Mouse (Mus musculus) heart, postnatal 0 days (tissue): ENCODE results near the gene Prmt9. TPM values are rescaled to one million over a fixed set of nuclear protein-coding genes. Genes with fewer than 3 reads are reported as not detected.

Experiments used
- ATAC-seq: fragments of 200-750 bp; cut with Nextera tagmentation; 2 replicates; pipeline ENCODE4 v1.8.0; 2017; ENCODE audit warnings: low read depth, moderate number of reproducible peaks, moderate library complexity; ENCODE audit not compliant: insufficient read depth
- DNase-seq: peaks from one replicate; pipeline ENCODE4 v3.0.0-alpha.2; 2016; ENCODE audit warnings: low spot score
- H3K27ac ChIP-seq: fragments of 300-500 bp; sonication (generic); 2 replicates; pipeline ENCODE4 v1.5.1; 2014; ENCODE audit warnings: low read depth, mild to moderate bottlenecking
- H3K27me3 ChIP-seq: fragments of 300-500 bp; sonication (generic); 2 replicates; pipeline ENCODE4 v1.6.1; 2014; ENCODE audit warnings: low read length, mixed read lengths; ENCODE audit not compliant: control insufficient read depth, insufficient read depth
- H3K36me3 ChIP-seq: fragments of 300-500 bp; sonication (generic); replicated peaks from 2 replicates; pipeline ENCODE4 v1.6.1; 2014; ENCODE audit warnings: low read length, mixed read lengths; ENCODE audit not compliant: control insufficient read depth, insufficient read depth
- H3K4me1 ChIP-seq: fragments of 300-500 bp; sonication (generic); 2 replicates; pipeline ENCODE4 v1.6.1; 2014; ENCODE audit warnings: antibody characterized with exemption; ENCODE audit not compliant: control insufficient read depth, insufficient read depth
- H3K4me2 ChIP-seq: fragments of 300-500 bp; sonication (generic); 2 replicates; pipeline ENCODE4 v1.6.1; 2014; ENCODE audit warnings: low read depth, mild to moderate bottlenecking, low read length, moderate library complexity
- H3K4me3 ChIP-seq: fragments of 300-500 bp; sonication (generic); 2 replicates; pipeline ENCODE4 v1.5.1; 2014; ENCODE audit warnings: low read depth, low read length
- H3K9ac ChIP-seq: fragments of 300-500 bp; sonication (generic); replicated peaks from 2 replicates; pipeline ENCODE4 v1.6.1; 2014; ENCODE audit warnings: low read depth, low read length, mixed read lengths
- H3K9me3 ChIP-seq: fragments of 300-500 bp; sonication (generic); replicated peaks from 2 replicates; pipeline ENCODE4 v1.6.1; 2016; ENCODE audit warnings: low read length; ENCODE audit not compliant: control insufficient read depth
- CTCF ChIP-seq: IDR thresholded peaks from 2 replicates; pipeline ENCODE4 v1.5.1; 2016; ENCODE audit warnings: antibody characterized with exemption, control low read depth, low read depth
- EP300 ChIP-seq: IDR thresholded peaks from 2 replicates; pipeline ENCODE4 v1.6.1; 2016; ENCODE audit warnings: antibody characterized with exemption, low read depth
- WGBS: fragments of 180-500 bp; shearing (Covaris S2); extraction: QIAGEN DNeasy Blood & Tissue Kit; methylation state at CpG from one replicate; pipeline ENCODE4 v1.1.7; 2014; 5-methylcytosine and 5-hydroxymethylcytosine counted together
- polyA plus RNA-seq: library from polyadenylated mRNA; unstranded; fragments of >200 nt; fragmentation: Nextera tagmentation; extraction: Ambion mirVana; gene quantifications from 2 replicates; pipeline ENCODE4 v1.2.1, GENCODE M21; 2015
- total RNA-seq: library from RNA; depleted of rRNA; stranded (reverse); fragments of >200 nt; gene quantifications from 2 replicates; pipeline ENCODE4 v1.2.3, GENCODE M21; 2014; ENCODE audit warnings: low replicate concordance

The Prmt9 gene
- total and polyA plus RNA-seq, 2 experiments from 2014 or later: 14.9 to 15.1 TPM

DNA sequence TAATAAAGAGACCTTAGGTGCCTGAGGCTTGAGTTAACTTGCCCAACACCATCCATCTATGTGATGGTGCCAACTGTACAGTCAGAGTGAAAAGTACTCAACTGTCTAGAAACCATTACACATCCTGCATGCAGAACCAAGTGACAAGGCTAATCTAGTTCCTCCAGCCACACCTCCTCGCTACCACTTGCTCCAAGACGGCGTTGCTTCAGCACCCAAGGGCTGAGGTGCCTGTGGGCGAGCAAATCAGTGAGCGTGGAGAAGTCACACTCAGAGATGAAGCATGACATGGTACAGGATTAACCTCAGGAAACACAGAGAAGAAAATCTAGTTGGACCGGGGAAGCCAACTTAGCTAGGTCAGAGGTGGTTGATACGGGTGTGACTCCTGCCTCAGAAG, 40.2 kb upstream of the Prmt9 start:
- Histone ChIP-seq H3K36me3 (no peaks in the 10 kb centered on the region), H3K4me3 (no peak overlapping the region), H3K4me2 (no peak overlapping the region), H3K27ac (no peak overlapping the region), H3K27me3 (no peaks in the 10 kb centered on the region), H3K9ac (no peak overlapping the region), H3K9me3 (no peaks in the 10 kb centered on the region), H3K4me1 (peaks cover 15% of the 10 kb centered on the region)
- TF ChIP-seq EP300 (no peak), CTCF (no peak)
- ATAC-seq: no peak
- DNase-seq: no peak
- WGBS: 81% methylated on average over 7 of the region's 7 CpGs

DNA sequence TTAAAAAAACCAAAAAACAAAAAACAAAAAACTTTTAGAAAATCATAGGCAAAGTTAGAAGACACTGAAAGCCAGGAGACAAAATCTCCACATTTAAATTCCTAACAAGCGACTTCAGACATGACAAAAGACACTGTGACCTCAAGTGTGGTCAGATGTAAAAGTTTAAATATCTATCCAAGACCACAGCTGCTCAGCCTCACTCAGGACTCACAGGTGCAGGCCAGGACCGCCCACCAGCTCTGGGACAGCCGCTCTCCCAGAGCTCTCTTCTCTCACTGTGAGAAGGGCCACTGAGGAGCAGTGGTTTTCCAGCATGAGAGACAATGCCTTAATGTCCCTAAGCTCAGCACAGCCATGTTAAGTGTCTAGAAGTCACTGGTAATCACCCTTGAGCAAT, 38.8 kb upstream of the Prmt9 start:
- no peak for DNase-seq
- H3K9ac ChIP-seq: 0 out of 2 replicates have a peak overlapping the region, but pooled peaks have one; percentile 6
- no peaks in the 10 kb centered on the region for H3K9me3 ChIP-seq
- TF ChIP-seq CTCF: no peak
- TF ChIP-seq EP300: no peak
- H3K4me3 ChIP-seq: no peak overlapping the region
- no peak for ATAC-seq
- no peak overlapping the region for H3K4me2 ChIP-seq
- no peaks in the 10 kb centered on the region for H3K27me3 ChIP-seq
- H3K27ac ChIP-seq: no peak overlapping the region
- no peaks in the 10 kb centered on the region for H3K36me3 ChIP-seq
- 80% methylated on average over 3 of the region's 3 CpGs for WGBS
- peaks cover 24% of the 10 kb centered on the region for H3K4me1 ChIP-seq

DNA sequence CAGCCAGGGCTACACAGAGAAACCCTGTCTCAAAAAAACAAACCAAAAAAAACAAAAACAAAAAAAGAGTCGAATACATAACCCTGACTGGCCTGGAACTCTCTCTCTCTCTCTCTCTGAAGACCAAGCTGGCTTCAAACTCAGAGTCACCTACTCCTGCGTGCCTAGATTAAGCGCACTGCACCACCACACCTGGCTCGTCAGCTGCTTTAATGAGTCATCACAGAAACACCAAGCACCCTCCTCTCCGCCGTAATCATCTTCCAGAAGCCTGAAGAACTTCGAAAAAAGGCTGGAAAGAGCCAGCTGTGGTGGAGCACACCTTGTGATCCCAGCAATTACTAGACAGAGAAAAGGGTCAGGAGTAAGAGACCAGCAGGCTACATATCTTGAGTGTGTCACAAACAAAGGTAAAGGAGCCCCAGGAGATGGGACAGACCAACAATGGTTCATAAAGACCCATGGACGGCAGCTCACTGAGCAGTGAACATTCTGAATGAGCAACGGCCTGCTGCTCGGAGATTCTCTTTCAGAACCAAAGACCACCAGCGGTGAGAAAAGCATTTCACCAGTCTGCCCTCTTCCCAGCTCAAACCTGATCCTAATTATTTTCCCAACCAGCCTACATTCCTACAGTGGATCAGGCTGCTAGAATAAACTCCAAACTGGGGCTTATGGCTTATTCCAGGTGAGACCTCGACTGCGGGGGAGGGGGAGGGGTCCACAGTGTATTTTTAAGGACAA, 37.3 kb upstream of the Prmt9 start:
- H3K9ac ChIP-seq: no peak overlapping the region
- no peak for DNase-seq
- H3K4me2 ChIP-seq: no peak overlapping the region
- WGBS: 78% methylated on average over 13 of the region's 13 CpGs
- H3K36me3 ChIP-seq: no peaks in the 10 kb centered on the region
- no peaks in the 10 kb centered on the region for H3K27me3 ChIP-seq
- TF ChIP-seq CTCF: no peak
- ATAC-seq: no peak
- no peak overlapping the region for H3K4me3 ChIP-seq
- no peaks in the 10 kb centered on the region for H3K9me3 ChIP-seq
- peaks cover 32% of the 10 kb centered on the region for H3K4me1 ChIP-seq
- no peak overlapping the region for H3K27ac ChIP-seq

DNA sequence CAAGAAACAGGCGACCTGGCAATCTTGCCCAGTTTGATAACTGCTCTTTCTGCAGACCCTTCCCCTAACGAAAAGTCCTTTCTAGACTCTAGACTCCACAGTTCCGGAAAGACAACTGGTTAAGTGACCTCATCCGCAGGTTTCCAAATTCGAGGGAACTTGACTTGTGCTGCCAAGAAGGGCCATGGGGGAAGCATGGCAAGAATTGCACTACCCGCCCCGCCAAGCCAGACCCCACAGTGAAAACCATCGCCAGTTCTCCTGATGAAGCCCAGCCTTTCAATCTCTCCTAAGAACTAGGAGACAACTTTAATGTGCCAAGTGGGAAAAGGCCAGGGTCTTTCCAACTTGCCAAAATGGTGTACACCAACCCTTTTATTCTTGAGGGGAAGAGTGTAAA, 34.0 kb upstream of the Prmt9 start:
- no peak overlapping the region for H3K4me3 ChIP-seq
- no peaks in the 10 kb centered on the region for H3K27me3 ChIP-seq
- no peak overlapping the region for H3K27ac ChIP-seq
- no peaks in the 10 kb centered on the region for H3K9me3 ChIP-seq
- H3K9ac ChIP-seq: no peak overlapping the region
- H3K4me2 ChIP-seq: peak overlapping the region; percentile 68
- H3K36me3 ChIP-seq: no peaks in the 10 kb centered on the region
- DNase-seq: no peak
- no peak for ATAC-seq
- 86% methylated on average over 8 of the region's 8 CpGs for WGBS
- peaks cover 32% of the 10 kb centered on the region for H3K4me1 ChIP-seq
- TF ChIP-seq CTCF: no peak
- no peak for TF ChIP-seq EP300

DNA sequence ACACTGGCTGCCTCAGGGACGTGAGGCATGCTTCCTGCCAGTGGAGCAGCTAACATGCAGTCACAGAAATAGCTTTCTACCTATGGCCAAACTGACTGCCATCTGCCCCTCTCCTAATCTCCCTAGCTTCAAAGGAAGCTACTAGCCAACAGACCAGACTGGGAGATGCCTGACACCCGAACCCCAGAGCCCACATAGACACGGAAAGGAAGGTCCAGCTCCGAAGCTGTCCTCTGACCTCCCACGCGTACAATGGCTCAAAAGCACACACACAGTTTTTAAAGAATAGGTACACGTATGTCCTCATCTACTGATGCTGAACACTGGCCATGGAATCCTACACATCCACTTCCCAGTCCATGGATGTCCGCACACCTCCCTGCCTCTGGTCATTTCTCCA, 33.4 kb upstream of the Prmt9 start:
- no peaks in the 10 kb centered on the region for H3K27me3 ChIP-seq
- peak overlapping the region; percentile 68 for H3K4me2 ChIP-seq
- H3K36me3 ChIP-seq: no peaks in the 10 kb centered on the region
- peak overlapping the region; percentile 32; the same call in 1 of the 2 replicates for H3K27ac ChIP-seq
- no peak for DNase-seq
- no peak overlapping the region for H3K9ac ChIP-seq
- no peaks in the 10 kb centered on the region for H3K9me3 ChIP-seq
- no peak for TF ChIP-seq EP300
- TF ChIP-seq CTCF: no peak
- H3K4me3 ChIP-seq: peak overlapping the region; percentile 69
- 50% methylated on average over 8 of the region's 8 CpGs for WGBS
- H3K4me1 ChIP-seq: peaks cover 32% of the 10 kb centered on the region
- no peak for ATAC-seq

DNA sequence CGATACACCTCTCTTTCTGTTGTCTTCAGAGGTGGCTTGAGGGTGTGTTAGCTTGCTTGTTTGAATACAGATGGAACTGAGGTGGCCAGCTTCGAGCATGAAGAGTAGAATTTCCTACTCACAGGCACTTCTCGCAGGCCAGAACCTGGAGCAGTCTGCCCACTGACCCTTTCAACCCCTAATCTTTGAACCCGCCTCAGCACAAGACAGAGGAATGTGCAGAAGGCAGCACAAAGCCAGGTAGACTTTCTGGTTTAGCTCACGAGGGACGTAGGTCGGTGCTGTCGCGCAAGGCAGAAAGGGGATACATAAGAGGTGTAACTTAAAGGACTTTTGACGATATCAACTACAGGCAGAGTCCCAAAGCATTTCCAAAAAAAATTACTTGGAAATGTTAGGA, 32.4 kb upstream of the Prmt9 start:
- TF ChIP-seq EP300: no peak
- TF ChIP-seq CTCF: no peak

More for the DNA sequence above, 32.4 kb upstream of the Prmt9 start:
- ATAC-seq (no peak), DNase-seq (peak; percentile 16)
- Histone ChIP-seq H3K27ac (peak overlapping the region; percentile 86), H3K9me3 (no peaks in the 10 kb centered on the region), H3K4me3 (peak overlapping the region; percentile 69), H3K4me2 (peak overlapping the region; percentile 68), H3K36me3 (no peaks in the 10 kb centered on the region), H3K9ac (peak overlapping the region; percentile 82), H3K27me3 (no peaks in the 10 kb centered on the region), H3K4me1 (peaks cover 30% of the 10 kb centered on the region)
- WGBS: 1% methylated on average over 10 of the region's 10 CpGs
